In the genomic region with DNA sequence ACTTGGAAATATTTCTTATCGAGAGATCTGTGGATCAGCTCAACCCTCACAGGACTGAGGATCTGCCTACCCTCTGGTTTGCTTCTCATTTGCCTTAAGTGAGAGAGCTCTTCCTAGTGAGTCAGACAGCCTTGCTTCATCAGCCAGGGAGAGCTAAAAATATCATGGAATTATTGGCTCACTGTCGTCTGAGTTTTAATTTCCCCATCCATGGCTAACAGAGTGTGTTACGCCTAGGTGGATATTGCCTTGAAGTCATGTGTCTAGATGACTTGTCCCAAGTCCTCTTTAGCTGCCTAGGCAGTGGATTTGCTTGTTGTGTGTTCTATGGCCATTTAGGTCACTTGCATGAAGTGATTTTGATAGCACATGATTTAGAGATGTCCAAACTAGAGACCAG, we compare ENCODE assay signal across 15 mouse cellular contexts.
A peak's percentile ranks its signal among the peaks of the same experiment; 100 is the strongest.
DNase-seq lines count a peak whose midpoint lies in the region; ATAC-seq and TF ChIP-seq lines count a peak whose summit lies in the region.
"Had no signal": no experiment of that assay in that cellular context is flagged by ENCODE, and none has a peak within 500 bp of the region (broad histone marks: within the 10 kb centered on the region; RNA-seq: fewer than 3 reads in every experiment).

No protein-coding gene starts in this region.

- H3K4me2 ChIP-seq in intestine, postnatal 0 days (replicated peaks; ENCODE audit: low read depth): no peak overlapping the region
- H3K4me2 ChIP-seq in intestine, embryonic 16.5 days (ENCODE audit: low read depth, low read length): no peak overlapping the region
- H3K4me2 ChIP-seq in forebrain, embryonic 15.5 days (replicated peaks): no peak overlapping the region
- H3K4me2 ChIP-seq: forebrain, embryonic 13.5 days; hindbrain, embryonic 12.5 days; neural tube, embryonic 13.5 days had no signal

- no peak for TF ChIP-seq CTCF in intestine, postnatal 0 days (IDR thresholded peaks at IDR 0.05; ENCODE audit: low read depth)

- H3K27ac ChIP-seq in intestine, postnatal 0 days (ENCODE audit: low read depth, low read length): no peak overlapping the region
- H3K27ac ChIP-seq in intestine, embryonic 16.5 days (ENCODE audit: low read length): no peak overlapping the region
- H3K27ac ChIP-seq in forebrain, embryonic 15.5 days (replicated peaks): no peak overlapping the region
- H3K27ac ChIP-seq: forebrain, embryonic 13.5 days; hindbrain, embryonic 12.5 days; neural tube, embryonic 13.5 days had no signal

- ATAC-seq in intestine, postnatal 0 days: 0 out of 2 replicates have a peak, but pooled peaks have one; percentile 49
- no peak for ATAC-seq in intestine, embryonic 16.5 days
- no peak for ATAC-seq in forebrain, embryonic 15.5 days (replicated peaks)
- ATAC-seq: forebrain, embryonic 13.5 days had no signal

- no peak overlapping the region for H3K4me3 ChIP-seq in intestine, postnatal 0 days (ENCODE audit: low read depth, low read length)
- no peak overlapping the region for H3K4me3 ChIP-seq in intestine, embryonic 16.5 days (ENCODE audit: low read length)
- H3K4me3 ChIP-seq in forebrain, embryonic 15.5 days: no peak overlapping the region
- H3K4me3 ChIP-seq: forebrain, embryonic 13.5 days; hindbrain, embryonic 12.5 days; megakaryocyte, embryonic 14.5 days; neural tube, embryonic 13.5 days had no signal

- no peaks in the 10 kb centered on the region; the same call in 1 of the 2 replicates for H3K36me3 ChIP-seq in intestine, postnatal 0 days (ENCODE audit: control insufficient read depth, insufficient read depth)
- H3K36me3 ChIP-seq in intestine, embryonic 16.5 days (ENCODE audit: control insufficient read depth, insufficient read depth, low read length): no peaks in the 10 kb centered on the region
- H3K36me3 ChIP-seq in forebrain, embryonic 15.5 days: no peaks in the 10 kb centered on the region
- H3K36me3 ChIP-seq: hindbrain, embryonic 12.5 days; neural tube, embryonic 13.5 days had no signal

- no peaks in the 10 kb centered on the region for H3K4me1 ChIP-seq in intestine, postnatal 0 days (replicated peaks; ENCODE audit: control insufficient read depth, insufficient read depth, low read length)
- H3K4me1 ChIP-seq in intestine, embryonic 16.5 days (ENCODE audit: control insufficient read depth, insufficient read depth, low read length): no peaks in the 10 kb centered on the region
- H3K4me1 ChIP-seq in forebrain, embryonic 15.5 days: no peaks in the 10 kb centered on the region
- H3K4me1 ChIP-seq: forebrain, embryonic 13.5 days; hindbrain, embryonic 12.5 days; megakaryocyte, embryonic 14.5 days; neural tube, embryonic 13.5 days had no signal

- no peaks in the 10 kb centered on the region for H3K9me3 ChIP-seq in intestine, postnatal 0 days (ENCODE audit: control insufficient read depth)
- no peaks in the 10 kb centered on the region for H3K9me3 ChIP-seq in intestine, embryonic 16.5 days (ENCODE audit: control insufficient read depth, low read length)
- H3K9me3 ChIP-seq in forebrain, embryonic 15.5 days: no peaks in the 10 kb centered on the region
- H3K9me3 ChIP-seq: forebrain, embryonic 13.5 days; hindbrain, embryonic 12.5 days; neural tube, embryonic 13.5 days had no signal

- 58% methylated on average over 3 of the region's 3 CpGs for WGBS in intestine, postnatal 0 days
- WGBS in intestine, embryonic 16.5 days: 75% methylated on average over 3 of the region's 3 CpGs
- 89% methylated on average over 3 of the region's 3 CpGs for WGBS in forebrain, embryonic 15.5 days

- H3K9ac ChIP-seq in intestine, postnatal 0 days (ENCODE audit: low read depth, low read length): no peak overlapping the region
- no peak overlapping the region for H3K9ac ChIP-seq in intestine, embryonic 16.5 days (ENCODE audit: low read depth, low read length)
- no peak overlapping the region for H3K9ac ChIP-seq in forebrain, embryonic 15.5 days (replicated peaks)
- H3K9ac ChIP-seq: forebrain, embryonic 13.5 days; hindbrain, embryonic 12.5 days; neural tube, embryonic 13.5 days had no signal

- no peaks in the 10 kb centered on the region for H3K27me3 ChIP-seq in intestine, postnatal 0 days (replicated peaks; ENCODE audit: control insufficient read depth, insufficient read depth, low read length)
- no peaks in the 10 kb centered on the region for H3K27me3 ChIP-seq in intestine, embryonic 16.5 days (replicated peaks; ENCODE audit: control insufficient read depth, insufficient read depth, low read length)
- no peaks in the 10 kb centered on the region for H3K27me3 ChIP-seq in forebrain, embryonic 15.5 days
- H3K27me3 ChIP-seq: forebrain, embryonic 13.5 days; hindbrain, embryonic 12.5 days; megakaryocyte, embryonic 14.5 days; neural tube, embryonic 13.5 days had no signal

- DNase-seq in 416B (ENCODE audit: low read depth): peak; percentile 9
- DNase-seq in adipocyte (ENCODE audit: low spot score): peak; percentile 65
- peak; percentile 49 for DNase-seq in lung, postnatal 36 days
- DNase-seq in c-Kit-positive CD71-positive TER-119-positive erythroid progenitor cells, embryonic 14.5 days (ENCODE audit: low spot score): no peak
- DNase-seq: kidney, postnatal 25 days; left cerebral cortex, postnatal 4 days; spleen, adult 18-20 months; thymus, adult 2 months had no signal
